Mouse (Mus musculus): ENCODE results near the gene Cptp.
A peak's percentile ranks its signal among the peaks of the same experiment; 100 is the strongest.

DNA sequence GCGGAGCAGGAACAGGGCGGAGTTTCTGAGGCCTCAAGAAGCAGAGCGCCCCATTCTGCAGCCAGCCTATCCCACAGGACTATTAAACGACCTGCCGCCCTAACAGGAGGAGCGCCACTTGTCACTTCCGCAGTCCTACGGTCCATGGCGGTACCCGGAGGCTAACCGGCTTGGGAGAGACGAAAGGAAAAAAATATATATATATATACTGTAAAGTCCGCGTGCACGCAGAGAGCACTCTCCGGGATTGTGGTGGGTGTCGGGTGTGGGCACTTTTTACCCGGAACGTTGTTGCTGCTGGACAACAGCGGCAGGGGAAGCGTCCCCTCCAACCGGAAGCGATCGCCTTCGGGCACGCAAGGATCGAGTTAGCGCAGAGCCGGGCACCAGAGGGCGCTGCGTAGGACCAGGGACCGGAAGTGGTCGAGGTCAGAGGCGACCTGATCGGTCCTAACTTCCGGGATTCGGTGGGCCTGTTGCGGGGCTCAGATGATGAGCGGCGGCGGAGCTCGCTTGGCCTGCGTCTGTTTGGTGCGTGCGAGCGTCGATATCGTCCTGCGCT lies 38.0 kb downstream of the Cptp start, which contains the start of gene Aurkaip1:
- TF ChIP-seq CTCF (IDR thresholded peaks at IDR 0.05; ENCODE audit: control insufficient read depth, insufficient read depth, low read length) (peak; percentile 93), POLR2A (IDR thresholded peaks at IDR 0.05; ENCODE audit: borderline replicate concordance, control insufficient read depth, low read depth, low read length) (peak; percentile 79; the same call in 1 of the 2 replicates)

Measured in bone marrow, adult 2 months (tissue).